Mouse (Mus musculus) heart, embryonic 11.5 days (tissue): ENCODE data around the gene Iqce. TPM values are rescaled to one million over a fixed set of nuclear protein-coding genes. Genes with fewer than 3 reads are reported as not detected.

Experiments used
- ATAC-seq: fragments of 200-750 bp; cut with Nextera tagmentation; replicated peaks from 2 replicates; pipeline ENCODE4 v1.8.0; 2017; ENCODE audit warnings: moderate library complexity; ENCODE audit not compliant: insufficient number of reproducible peaks, low FRiP score, low TSS enrichment
- H3K27ac ChIP-seq: fragments of 300-500 bp; sonication (generic); 2 replicates; pipeline ENCODE4 v1.5.1; 2014; ENCODE audit warnings: mild to moderate bottlenecking, low read depth, low read length
- H3K27me3 ChIP-seq: fragments of 300-500 bp; sonication (generic); 2 replicates; pipeline ENCODE4 v1.6.1; 2014; ENCODE audit warnings: mild to moderate bottlenecking, low read length, mixed read lengths; ENCODE audit not compliant: control insufficient read depth, insufficient read depth
- H3K36me3 ChIP-seq: fragments of 300-500 bp; sonication (generic); 2 replicates; pipeline ENCODE4 v1.6.1; 2014; ENCODE audit warnings: mild to moderate bottlenecking, low read length, moderate library complexity, mixed read lengths; ENCODE audit not compliant: control insufficient read depth, insufficient read depth
- H3K4me1 ChIP-seq: fragments of 300-500 bp; sonication (generic); 2 replicates; pipeline ENCODE4 v1.6.1; 2014; ENCODE audit warnings: low read length; ENCODE audit not compliant: control insufficient read depth, insufficient read depth
- H3K4me2 ChIP-seq: fragments of 300-500 bp; sonication (generic); 2 replicates; pipeline ENCODE4 v1.6.1; 2014; ENCODE audit warnings: mild to moderate bottlenecking, moderate library complexity
- H3K4me3 ChIP-seq: fragments of 300-500 bp; sonication (generic); 2 replicates; pipeline ENCODE4 v1.5.1; 2014; ENCODE audit warnings: low read depth, low read length
- H3K9ac ChIP-seq: fragments of 300-500 bp; sonication (generic); 2 replicates; pipeline ENCODE4 v1.6.1; 2014; ENCODE audit warnings: mild to moderate bottlenecking, low read depth, low read length, moderate library complexity
- H3K9me3 ChIP-seq: fragments of 300-500 bp; sonication (generic); replicated peaks from 2 replicates; pipeline ENCODE4 v1.6.1; 2016; ENCODE audit warnings: low read length; ENCODE audit not compliant: control insufficient read depth
- WGBS: fragments of 180-500 bp; shearing (Covaris S2); extraction: QIAGEN DNeasy Blood & Tissue Kit; methylation state at CpG from one replicate; pipeline ENCODE4 v1.1.7; 2014; ENCODE audit not compliant: insufficient replicate concordance; 5-methylcytosine and 5-hydroxymethylcytosine counted together
- polyA plus RNA-seq: library from polyadenylated mRNA; unstranded; fragments of >200 nt; fragmentation: Nextera tagmentation; extraction: Ambion mirVana; gene quantifications from 2 replicates; pipeline ENCODE4 v1.2.1, GENCODE M21; 2014

Gene Iqce
- polyA plus RNA-seq, 1 experiment from 2014 or later: 10.7 TPM

DNA sequence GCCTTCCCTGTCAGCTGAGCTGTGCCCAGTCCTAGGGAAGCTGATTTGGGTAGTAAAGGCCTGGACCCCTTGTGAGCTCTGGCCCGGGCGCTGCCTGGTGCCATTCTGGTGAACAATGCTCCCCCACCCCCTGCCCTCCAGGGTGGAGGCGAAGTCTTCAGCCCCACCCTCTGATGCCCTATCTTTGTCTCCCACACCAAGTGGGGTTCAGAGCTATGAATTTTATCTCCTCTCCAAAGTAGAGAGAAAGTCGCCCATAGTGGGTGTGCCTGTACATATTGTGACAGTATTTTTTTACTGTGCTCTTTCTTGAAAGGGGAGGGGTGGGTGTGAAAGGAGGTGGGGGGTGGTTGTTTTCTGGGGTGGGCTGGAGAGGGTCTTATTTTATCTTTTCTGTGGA is 87.3 kb downstream of the Iqce start:
- H3K36me3 ChIP-seq: no peaks in the 10 kb centered on the region
- no peak overlapping the region for H3K9ac ChIP-seq
- no peak overlapping the region for H3K27ac ChIP-seq
- WGBS: 72% methylated on average over 4 of the region's 4 CpGs
- no peak overlapping the region for H3K4me2 ChIP-seq
- no peaks in the 10 kb centered on the region for H3K9me3 ChIP-seq
- H3K27me3 ChIP-seq: peaks cover 30% of the 10 kb centered on the region
- peaks cover 21% of the 10 kb centered on the region for H3K4me1 ChIP-seq
- no peak overlapping the region for H3K4me3 ChIP-seq
- ATAC-seq: no peak

DNA sequence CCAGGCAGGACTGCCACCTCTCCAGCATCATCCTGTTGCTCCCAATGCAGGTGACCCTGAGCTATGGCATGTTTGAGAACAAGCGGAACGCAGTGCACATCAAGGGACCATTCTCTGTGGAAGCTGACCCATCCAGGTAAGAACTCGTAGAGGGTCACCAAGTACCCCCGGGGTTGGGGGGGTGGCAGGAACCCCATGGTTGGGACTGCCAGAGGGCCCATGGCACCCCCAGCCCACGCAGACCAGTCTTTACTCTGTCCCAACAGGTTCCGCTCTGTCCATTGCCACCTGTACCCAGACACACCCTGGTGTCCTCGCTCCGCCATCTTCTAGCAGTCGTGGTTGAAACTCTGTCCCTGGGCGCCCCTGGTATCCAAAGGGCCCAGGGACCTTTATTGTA is 88.0 kb downstream of the Iqce start:
- no peak for ATAC-seq
- Histone ChIP-seq H3K27ac (no peak overlapping the region), H3K4me2 (no peak overlapping the region), H3K9me3 (no peaks in the 10 kb centered on the region), H3K4me3 (no peak overlapping the region), H3K9ac (no peak overlapping the region), H3K36me3 (no peaks in the 10 kb centered on the region), H3K4me1 (peaks cover 27% of the 10 kb centered on the region), H3K27me3 (peaks cover 37% of the 10 kb centered on the region)
- WGBS: 91% methylated on average over 10 of the region's 10 CpGs

DNA sequence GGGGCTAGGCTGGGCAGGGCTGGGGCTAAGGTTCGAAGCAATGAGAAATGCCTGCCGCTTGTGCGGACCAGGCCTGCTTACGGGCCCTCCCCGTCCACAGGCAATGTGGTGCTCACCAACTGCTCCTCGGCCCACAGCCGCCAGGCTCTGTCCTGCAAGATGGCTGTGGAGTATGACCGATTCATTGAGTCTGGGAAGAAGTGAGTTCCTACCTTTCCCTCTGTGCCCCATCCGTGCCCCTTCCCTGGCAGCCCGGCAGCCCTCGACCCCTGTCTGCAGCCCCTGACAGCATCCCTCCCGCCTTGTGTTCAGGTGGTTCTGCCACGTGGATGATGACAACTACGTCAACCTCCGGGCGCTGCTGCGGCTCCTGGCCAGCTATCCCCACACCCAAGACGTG is 90.0 kb downstream of the Iqce start:
- Histone ChIP-seq H3K4me1 (peaks cover 39% of the 10 kb centered on the region), H3K36me3 (no peaks in the 10 kb centered on the region), H3K4me3 (no peak overlapping the region), H3K4me2 (peak overlapping the region; percentile 67), H3K27me3 (peaks cover 56% of the 10 kb centered on the region), H3K27ac (no peak overlapping the region), H3K9ac (no peak overlapping the region), H3K9me3 (no peaks in the 10 kb centered on the region)
- WGBS: 69% methylated on average over 18 of the region's 18 CpGs
- no peak for ATAC-seq

Other genes with a start within 250 kb of the Iqce start
- gene Chst12, start 196.8 kb downstream of the Iqce start, polyA plus RNA-seq: 17.4 and 20.2 TPM in 2 replicates
- gene Grifin, start 137.3 kb downstream of the Iqce start, polyA plus RNA-seq: 0.74 TPM in 1 of 2 replicates, not detected in the other
- gene Lfng, start 95.1 kb downstream of the Iqce start, polyA plus RNA-seq: 2.8 and 3.3 TPM in 2 replicates
- gene Ttyh3, start 53.3 kb downstream of the Iqce start, polyA plus RNA-seq: 26.7 and 28.8 TPM in 2 replicates
- 9.0 and 9.8 TPM in 2 replicates for gene Brat1, start 2.6 kb upstream of the Iqce start, polyA plus RNA-seq
- 0.21 and 0.69 TPM in 2 replicates for gene Amz1, start 21.7 kb upstream of the Iqce start, polyA plus RNA-seq
- gene Gna12, start 128.1 kb upstream of the Iqce start, polyA plus RNA-seq: 33.1 and 34.0 TPM in 2 replicates